Mouse (Mus musculus) liver, embryonic 16.5 days (tissue): ENCODE data around the gene Slc17a5. TPM values are rescaled to one million over a fixed set of nuclear protein-coding genes. Genes with fewer than 3 reads are reported as not detected.

Experiments
- ATAC-seq: fragments of 200-750 bp; cut with Nextera tagmentation; 2 replicates; pipeline ENCODE4 v1.8.0; 2017; ENCODE audit warnings: low read depth, mild to moderate bottlenecking, moderate number of reproducible peaks, moderate library complexity
- H3K27ac ChIP-seq: fragments of 300-500 bp; sonication (generic); 2 replicates; pipeline ENCODE4 v1.5.1; 2014; ENCODE audit warnings: mild to moderate bottlenecking, low read length
- H3K27me3 ChIP-seq: fragments of 300-500 bp; sonication (generic); 2 replicates; pipeline ENCODE4 v1.6.1; 2014; ENCODE audit warnings: low read depth, low read length, mixed read lengths; ENCODE audit not compliant: control insufficient read depth, insufficient read depth
- H3K36me3 ChIP-seq: fragments of 300-500 bp; sonication (generic); 2 replicates; pipeline ENCODE4 v1.6.1; 2014; ENCODE audit warnings: mild to moderate bottlenecking; ENCODE audit not compliant: control insufficient read depth, insufficient read depth
- H3K4me1 ChIP-seq: fragments of 300-500 bp; sonication (generic); 2 replicates; pipeline ENCODE4 v1.6.1; 2014; ENCODE audit warnings: low read depth, low read length, mixed read lengths; ENCODE audit not compliant: control insufficient read depth
- H3K4me2 ChIP-seq: fragments of 300-500 bp; sonication (generic); 2 replicates; pipeline ENCODE4 v1.6.1; 2014; ENCODE audit warnings: low read depth, low read length, mixed read lengths
- H3K4me3 ChIP-seq: fragments of 300-500 bp; sonication (generic); 2 replicates; pipeline ENCODE4 v1.5.1; 2014; ENCODE audit warnings: low read depth, mild to moderate bottlenecking, low read length
- H3K9ac ChIP-seq: fragments of 300-500 bp; sonication (generic); 2 replicates; pipeline ENCODE4 v1.6.1; 2014; ENCODE audit warnings: low read depth, low read length
- H3K9me3 ChIP-seq: fragments of 300-500 bp; sonication (generic); replicated peaks from 2 replicates; pipeline ENCODE4 v1.6.1; 2016; ENCODE audit warnings: low read length; ENCODE audit not compliant: control insufficient read depth
- WGBS: fragments of 180-500 bp; shearing (Covaris S2); extraction: QIAGEN DNeasy Blood & Tissue Kit; methylation state at CpG from one replicate; pipeline ENCODE4 v1.1.7; 2014; ENCODE audit not compliant: insufficient replicate concordance; 5-methylcytosine and 5-hydroxymethylcytosine counted together
- polyA plus RNA-seq: library from polyadenylated mRNA; unstranded; fragments of >200 nt; fragmentation: Nextera tagmentation; extraction: Ambion mirVana; gene quantifications from 2 replicates; pipeline ENCODE4 v1.2.1, GENCODE M21; 2015

The Slc17a5 gene
- polyA plus RNA-seq, 1 experiment from 2014 or later, result 5.8 TPM

GRCm38 (mm10) chr9:78516125-78516524 is 71.7 kb downstream of the Slc17a5 start:
- H3K27ac ChIP-seq, result peak overlapping the region; percentile 53
- H3K9ac ChIP-seq, result no peak overlapping the region
- H3K9me3 ChIP-seq, result no peaks in the 10 kb centered on the region
- peak overlapping the region; percentile 15; the same call in 1 of the 2 replicates for H3K4me3 ChIP-seq
- H3K27me3 ChIP-seq, result no peaks in the 10 kb centered on the region
- peak; percentile 85 for ATAC-seq
- WGBS, result 35% methylated on average over 3 of the region's 3 CpGs
- H3K36me3 ChIP-seq, result no peaks in the 10 kb centered on the region
- H3K4me1 ChIP-seq, result peaks cover 30% of the 10 kb centered on the region
- H3K4me2 ChIP-seq, result peak overlapping the region; percentile 48

DNA sequence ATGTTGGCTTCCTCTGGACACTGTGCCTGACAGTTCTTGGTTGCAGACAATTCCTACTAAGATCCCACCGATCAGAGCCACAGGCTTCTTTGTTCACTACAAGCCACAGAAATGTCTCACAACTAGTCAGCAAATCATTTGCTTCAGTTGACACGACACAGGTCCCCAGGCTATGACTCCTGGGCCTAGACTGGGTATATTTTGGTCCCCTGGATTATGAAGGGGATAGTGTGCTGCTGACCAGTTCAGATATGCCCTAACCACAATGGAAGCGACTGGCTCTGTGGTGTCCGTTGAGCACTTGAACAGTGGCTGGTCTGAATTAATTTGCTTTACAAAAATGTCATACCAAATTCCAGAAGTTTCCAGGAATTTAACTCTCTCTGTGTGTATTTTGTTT is 73.2 kb downstream of the Slc17a5 start:
- Histone ChIP-seq H3K27me3 (no peaks in the 10 kb centered on the region), H3K9me3 (no peaks in the 10 kb centered on the region), H3K9ac (no peak overlapping the region), H3K4me1 (peaks cover 19% of the 10 kb centered on the region), H3K4me3 (no peak overlapping the region), H3K27ac (no peak overlapping the region), H3K4me2 (no peak overlapping the region), H3K36me3 (no peaks in the 10 kb centered on the region)
- WGBS, result 66% methylated on average over 4 of the region's 4 CpGs
- no peak for ATAC-seq

GRCm38 (mm10) chr9:78513776-78514500 is 73.9 kb downstream of the Slc17a5 start:
- Histone ChIP-seq H3K4me1 (peaks cover 19% of the 10 kb centered on the region), H3K4me2 (no peak overlapping the region), H3K4me3 (no peak overlapping the region), H3K27ac (no peak overlapping the region), H3K9me3 (no peaks in the 10 kb centered on the region), H3K27me3 (no peaks in the 10 kb centered on the region), H3K36me3 (no peaks in the 10 kb centered on the region), H3K9ac (no peak overlapping the region)
- 41% methylated on average over 6 of the region's 6 CpGs for WGBS
- ATAC-seq, result no peak

DNA sequence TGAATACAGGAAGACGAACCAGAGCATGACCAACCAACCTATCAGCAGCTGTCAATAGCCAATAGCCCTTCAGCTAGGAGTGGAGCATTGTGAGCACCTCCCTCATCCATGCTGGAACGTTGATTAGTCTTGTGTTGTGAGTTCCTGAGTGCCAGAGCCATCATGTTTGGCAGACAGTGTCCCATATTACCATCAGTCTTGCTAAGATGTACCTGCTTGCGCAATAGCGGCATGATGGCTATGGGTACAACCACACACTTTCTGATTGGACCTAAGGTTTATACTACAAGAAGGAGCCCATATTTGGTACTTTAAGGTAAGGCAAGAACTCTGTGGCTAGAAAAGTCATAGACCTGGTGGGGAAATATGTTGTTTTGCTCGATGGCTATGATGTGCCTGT is 76.1 kb downstream of the Slc17a5 start:
- Histone ChIP-seq H3K4me3 (no peak overlapping the region), H3K27ac (no peak overlapping the region), H3K9ac (no peak overlapping the region), H3K4me1 (peaks cover 15% of the 10 kb centered on the region), H3K4me2 (no peak overlapping the region), H3K27me3 (no peaks in the 10 kb centered on the region), H3K36me3 (no peaks in the 10 kb centered on the region), H3K9me3 (no peaks in the 10 kb centered on the region)
- WGBS, result 77% methylated on average over 5 of the region's 5 CpGs
- ATAC-seq, result no peak

DNA sequence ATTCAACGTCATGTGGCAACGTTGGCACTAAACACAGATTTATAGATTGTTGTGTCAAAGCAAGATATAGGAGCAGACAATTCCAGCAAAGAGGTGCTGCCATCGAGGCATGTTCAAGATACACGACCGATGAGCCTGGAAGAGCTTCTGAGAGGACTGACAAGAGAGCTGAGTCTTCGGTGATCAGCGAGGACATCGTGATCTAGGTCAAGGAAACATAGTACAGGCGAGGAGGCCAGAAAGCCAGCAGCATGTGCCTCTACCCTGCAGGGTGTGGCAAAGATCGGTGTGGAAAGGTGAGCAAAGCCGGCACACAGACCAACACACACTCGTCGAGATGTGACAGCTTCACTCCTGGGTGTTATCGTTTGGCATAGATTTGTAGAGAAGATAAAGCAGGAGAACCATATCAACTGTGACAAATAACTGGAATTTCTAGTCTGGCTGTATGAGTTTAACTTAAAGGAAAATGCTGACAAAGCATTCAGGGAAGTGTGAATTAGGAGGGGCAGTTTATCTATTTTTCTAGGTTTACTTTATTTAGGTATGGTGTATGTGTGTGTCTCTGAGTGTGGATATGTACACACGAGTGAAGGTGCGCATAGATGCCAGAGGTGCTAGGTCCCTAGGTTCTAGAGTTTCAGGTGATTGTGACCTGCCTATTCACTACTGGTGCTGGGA is 79.6 kb downstream of the Slc17a5 start:
- no peak overlapping the region for H3K9ac ChIP-seq
- H3K36me3 ChIP-seq, result no peaks in the 10 kb centered on the region
- WGBS, result 67% methylated on average over 16 of the region's 16 CpGs
- H3K9me3 ChIP-seq, result no peaks in the 10 kb centered on the region
- no peak for ATAC-seq
- no peak overlapping the region for H3K4me3 ChIP-seq
- H3K27ac ChIP-seq, result no peak overlapping the region
- no peak overlapping the region for H3K4me2 ChIP-seq
- H3K27me3 ChIP-seq, result no peaks in the 10 kb centered on the region
- peaks cover 9% of the 10 kb centered on the region for H3K4me1 ChIP-seq

GRCm38 (mm10) chr9:78506722-78507077 is 81.1 kb downstream of the Slc17a5 start:
- H3K4me3 ChIP-seq, result peak overlapping the region; percentile 31
- no peaks in the 10 kb centered on the region for H3K27me3 ChIP-seq
- no peaks in the 10 kb centered on the region for H3K36me3 ChIP-seq
- 57% methylated on average over 6 of the region's 7 CpGs for WGBS
- no peaks in the 10 kb centered on the region for H3K9me3 ChIP-seq
- peak overlapping the region; percentile 41 for H3K4me2 ChIP-seq
- peak overlapping the region; percentile 83 for H3K27ac ChIP-seq
- H3K9ac ChIP-seq, result peak overlapping the region; percentile 53; the same call in 1 of the 2 replicates
- ATAC-seq, result no peak; the same call in 1 of the 2 replicates
- H3K4me1 ChIP-seq, result peaks cover 11% of the 10 kb centered on the region

GRCm38 (mm10) chr9:78506002-78506721 is 81.7 kb downstream of the Slc17a5 start:
- H3K36me3 ChIP-seq, result no peaks in the 10 kb centered on the region
- peak overlapping the region; percentile 31 for H3K4me3 ChIP-seq
- H3K4me1 ChIP-seq, result peaks cover 11% of the 10 kb centered on the region
- WGBS, result 24% methylated on average over 11 of the region's 11 CpGs
- ATAC-seq, result peak; percentile 97
- peak overlapping the region; percentile 53; the same call in 1 of the 2 replicates for H3K9ac ChIP-seq
- H3K27ac ChIP-seq, result peak overlapping the region; percentile 83
- H3K27me3 ChIP-seq, result no peaks in the 10 kb centered on the region
- peak overlapping the region; percentile 41 for H3K4me2 ChIP-seq
- no peaks in the 10 kb centered on the region for H3K9me3 ChIP-seq

- Histone ChIP-seq H3K27ac (no peak overlapping the region), H3K9me3 (no peaks in the 10 kb centered on the region), H3K4me3 (no peak overlapping the region), H3K4me1 (peaks cover 11% of the 10 kb centered on the region), H3K27me3 (no peaks in the 10 kb centered on the region), H3K9ac (no peak overlapping the region), H3K36me3 (no peaks in the 10 kb centered on the region), H3K4me2 (no peak overlapping the region)
- no peak for ATAC-seq
- whole genome bisulfite sequencing, result 73% methylated on average over 6 of the region's 6 CpGs
Measured at GRCm38 (mm10) chr9:78505223-78505622, 82.6 kb downstream of the Slc17a5 start.

DNA sequence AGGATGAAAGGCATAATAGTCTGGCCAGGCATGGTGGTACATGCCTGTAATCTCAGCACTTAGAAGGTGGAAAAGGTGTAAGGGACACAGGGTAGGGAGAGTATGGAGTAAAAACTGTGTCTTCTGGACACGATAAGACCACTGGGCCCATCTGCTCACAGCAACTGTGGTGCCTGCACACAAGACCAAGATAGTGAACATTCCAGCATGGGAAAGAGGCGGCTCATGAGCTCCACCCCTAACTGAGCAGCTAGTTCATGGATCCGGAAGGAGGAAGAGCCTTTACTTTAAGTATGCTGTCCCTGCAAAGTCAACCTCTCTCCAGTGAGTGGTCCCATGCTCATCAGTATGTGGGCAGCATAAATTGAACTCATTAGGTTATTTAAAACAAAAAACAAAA is 83.2 kb downstream of the Slc17a5 start:
- Histone ChIP-seq H3K4me2 (no peak overlapping the region), H3K4me3 (no peak overlapping the region), H3K27ac (no peak overlapping the region), H3K4me1 (peaks cover 11% of the 10 kb centered on the region), H3K27me3 (no peaks in the 10 kb centered on the region), H3K9me3 (no peaks in the 10 kb centered on the region), H3K36me3 (no peaks in the 10 kb centered on the region), H3K9ac (no peak overlapping the region)
- 57% methylated on average over 3 of the region's 3 CpGs for WGBS
- ATAC-seq, result no peak
